Mouse (Mus musculus): Measurements from ENCODE around the gene Hmcn2.

Hmcn2 gene

DNA sequence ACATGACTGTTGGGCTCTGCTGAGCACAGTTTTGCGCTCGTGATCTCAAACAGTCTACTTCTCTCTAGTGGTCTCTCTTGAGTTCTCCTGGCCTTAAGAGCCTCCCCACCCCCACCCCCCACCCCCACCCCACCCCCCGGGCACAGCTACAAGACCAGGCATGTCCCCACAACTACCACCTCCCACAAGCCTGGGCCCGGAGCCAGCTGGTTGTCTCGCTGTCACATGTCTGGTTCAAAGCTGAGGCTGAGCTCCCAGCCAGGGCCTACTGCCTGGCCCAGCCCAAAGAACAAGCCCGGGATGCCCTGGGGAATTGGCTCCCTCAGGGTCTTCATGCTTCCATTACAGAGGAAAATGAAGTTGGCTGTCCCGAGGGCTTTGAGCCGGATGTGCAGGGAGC is 140.1 kb downstream of the Hmcn2 start:
- DNase-seq (ENCODE audit: low read depth, low spot score): no peak

DNA sequence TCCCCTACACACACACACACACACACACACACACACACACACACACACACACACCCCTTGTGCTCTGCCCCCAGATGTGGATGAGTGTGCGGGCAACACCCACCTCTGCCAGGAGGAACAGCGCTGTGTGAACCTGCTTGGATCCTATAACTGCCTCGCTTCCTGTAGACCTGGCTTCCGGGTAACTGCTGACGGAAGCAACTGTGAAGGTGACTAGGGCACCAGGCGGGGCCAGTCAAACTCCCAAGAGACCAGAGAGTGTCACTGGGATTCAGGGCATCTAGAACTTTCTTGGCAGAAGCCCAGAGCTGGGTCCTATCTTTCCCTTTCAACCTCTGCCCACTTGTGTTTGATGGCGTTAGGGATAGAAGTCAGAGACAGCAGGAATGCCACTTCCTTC is 141.2 kb downstream of the Hmcn2 start:
- DNase-seq (ENCODE audit: low read depth, low spot score): no peak

DNA sequence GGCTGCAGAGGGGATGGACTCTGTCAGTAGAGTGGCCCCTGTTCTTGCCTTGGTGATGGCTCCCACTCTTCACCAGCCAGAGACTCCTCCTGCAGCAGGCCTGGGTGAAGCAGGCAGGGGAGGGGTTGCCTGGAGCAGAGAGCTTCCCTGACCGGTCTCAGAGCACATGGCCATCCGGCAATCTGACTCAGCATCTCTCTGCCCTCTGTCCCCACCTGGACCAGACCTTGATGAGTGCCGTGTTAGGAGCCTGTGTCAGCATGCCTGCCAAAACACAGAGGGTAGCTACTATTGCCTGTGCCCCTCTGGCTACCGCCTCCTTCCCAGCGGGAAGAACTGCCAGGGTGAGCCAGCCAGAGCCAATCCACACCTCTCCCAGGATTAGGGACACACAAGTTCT is 144.2 kb downstream of the Hmcn2 start:
- DNase-seq (ENCODE audit: low read depth, low spot score): no peak

DNA sequence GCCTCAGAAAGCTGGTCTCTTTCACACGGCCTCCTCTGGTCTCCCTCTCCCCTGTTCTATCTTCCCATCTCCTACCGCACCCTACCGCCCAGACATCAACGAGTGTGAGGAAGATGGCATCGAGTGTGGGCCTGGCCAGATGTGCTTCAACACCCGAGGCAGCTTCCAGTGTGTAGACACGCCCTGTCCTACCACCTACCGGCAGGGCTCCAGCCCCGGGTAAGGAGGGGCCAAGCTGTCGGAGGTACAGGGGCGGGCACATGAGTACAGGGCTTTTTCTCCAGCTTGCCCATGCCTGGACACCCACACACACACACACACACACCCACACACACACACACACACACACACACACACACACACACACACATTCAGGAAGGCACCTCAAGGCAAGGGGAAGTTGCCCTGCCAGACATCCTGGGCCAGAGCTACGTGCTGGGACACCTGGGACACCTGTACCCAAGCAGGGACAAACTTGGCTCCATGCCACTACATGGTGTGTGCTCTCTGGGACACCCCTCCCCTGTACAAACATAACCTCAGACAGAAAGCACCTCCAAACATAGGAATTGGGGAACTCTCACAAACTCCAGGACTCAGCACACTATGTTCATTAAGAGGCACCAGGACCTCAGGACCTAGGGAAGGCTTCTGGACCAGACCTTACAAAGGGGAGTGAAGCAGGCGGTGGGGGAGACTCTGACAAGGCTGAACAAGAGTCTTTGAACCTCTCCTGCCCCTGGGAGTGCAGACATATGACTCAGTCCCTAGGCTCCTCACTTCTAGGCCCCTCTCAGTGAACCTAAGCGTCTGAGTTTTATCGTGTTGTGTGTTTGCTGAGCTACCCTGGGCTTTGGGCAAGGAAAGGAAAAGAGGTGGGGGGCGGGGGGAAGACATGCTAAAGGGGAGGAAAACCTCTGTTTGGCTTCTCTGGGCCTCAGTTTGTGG is 145.0 kb downstream of the Hmcn2 start:
- DNase-seq (ENCODE audit: low read depth, low spot score): no peak

DNA sequence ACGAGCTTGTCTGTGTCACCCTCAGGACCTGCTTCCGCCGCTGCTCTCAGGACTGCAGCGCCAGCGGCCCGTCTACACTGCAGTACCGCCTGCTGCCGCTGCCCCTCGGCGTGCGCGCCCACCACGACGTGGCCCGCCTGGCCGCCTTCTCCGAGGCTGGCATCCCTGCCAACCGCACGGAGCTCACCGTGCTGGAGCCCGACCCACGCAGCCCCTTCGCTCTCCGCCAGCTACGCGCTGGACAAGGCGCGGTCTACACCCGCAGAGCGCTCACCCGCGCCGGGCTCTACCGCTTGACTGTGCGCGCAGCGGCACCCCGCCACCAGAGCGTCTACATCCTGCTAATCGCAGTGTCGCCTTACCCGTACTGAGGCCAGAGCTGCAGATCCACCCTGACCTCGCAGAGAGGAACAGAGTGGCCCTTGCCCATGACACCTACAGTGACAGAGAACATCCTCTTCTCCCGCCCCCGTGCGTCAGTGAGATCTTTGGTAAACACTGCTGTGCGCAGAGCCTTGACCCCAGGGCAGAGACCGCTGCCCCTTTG is 145.9 kb downstream of the Hmcn2 start:
- no peak for DNase-seq (ENCODE audit: low read depth, low spot score)

DNA sequence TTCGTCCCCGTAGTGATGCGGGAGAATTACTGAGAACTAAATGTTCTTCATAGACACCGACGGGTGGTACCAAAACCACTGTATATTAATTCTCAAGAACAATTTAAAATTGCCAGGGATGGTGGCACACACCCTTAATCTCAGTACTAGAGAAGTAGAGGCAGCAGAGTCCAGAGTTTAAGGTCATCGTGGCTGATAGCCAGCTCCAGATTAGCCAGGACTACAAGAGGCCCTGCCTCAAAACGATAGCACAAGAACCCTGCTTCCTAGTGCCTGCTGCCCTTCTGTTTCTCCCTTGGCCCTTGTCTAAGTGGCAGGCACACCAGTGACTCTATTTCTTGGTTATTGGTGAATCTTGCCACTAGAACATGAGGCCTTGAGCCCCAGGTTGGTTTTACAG is 146.7 kb downstream of the Hmcn2 start:
- no peak for DNase-seq (ENCODE audit: low read depth, low spot score)

DNA sequence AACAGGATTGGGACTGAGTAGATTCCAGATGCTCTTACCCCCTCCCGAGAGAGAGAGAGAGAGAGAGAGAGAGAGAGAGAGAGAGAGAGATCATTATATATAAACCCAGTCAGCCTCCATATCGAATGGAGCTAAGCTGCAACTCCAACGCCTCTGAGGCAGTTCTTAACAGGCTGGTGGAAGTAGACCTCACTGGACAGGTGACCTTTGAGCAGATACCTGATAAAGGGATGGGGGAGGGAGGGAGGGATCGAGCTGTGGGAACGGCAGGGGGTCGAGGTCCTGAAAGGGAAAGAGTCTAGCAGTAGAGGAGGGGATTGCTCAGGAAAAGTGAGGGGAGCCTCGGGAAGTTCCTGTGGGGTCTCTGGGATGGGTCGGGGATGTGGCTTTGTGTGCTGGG is 147.8 kb downstream of the Hmcn2 start:
- no peak for DNase-seq (ENCODE audit: low read depth, low spot score)

DNA sequence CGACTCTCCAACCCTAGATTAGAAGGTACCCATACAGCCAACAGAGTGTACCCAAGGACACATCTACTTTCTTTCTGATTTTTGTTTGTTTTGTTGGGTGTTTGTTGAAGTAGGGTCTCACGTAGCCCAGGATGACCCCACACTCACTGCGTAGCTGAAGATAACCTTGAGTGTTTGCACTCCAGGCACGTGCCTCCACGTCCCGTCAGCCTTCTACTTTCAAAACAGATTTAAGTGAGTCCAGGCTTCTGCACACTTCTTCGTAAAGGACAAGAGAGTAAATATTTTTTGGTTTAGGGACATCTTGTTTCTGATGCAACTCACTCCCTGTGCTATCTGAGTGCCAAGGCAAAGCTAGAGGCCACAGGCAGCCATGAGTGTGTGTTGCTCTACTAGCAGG is 149.0 kb downstream of the Hmcn2 start:
- DNase-seq (ENCODE audit: low read depth, low spot score): no peak

DNA sequence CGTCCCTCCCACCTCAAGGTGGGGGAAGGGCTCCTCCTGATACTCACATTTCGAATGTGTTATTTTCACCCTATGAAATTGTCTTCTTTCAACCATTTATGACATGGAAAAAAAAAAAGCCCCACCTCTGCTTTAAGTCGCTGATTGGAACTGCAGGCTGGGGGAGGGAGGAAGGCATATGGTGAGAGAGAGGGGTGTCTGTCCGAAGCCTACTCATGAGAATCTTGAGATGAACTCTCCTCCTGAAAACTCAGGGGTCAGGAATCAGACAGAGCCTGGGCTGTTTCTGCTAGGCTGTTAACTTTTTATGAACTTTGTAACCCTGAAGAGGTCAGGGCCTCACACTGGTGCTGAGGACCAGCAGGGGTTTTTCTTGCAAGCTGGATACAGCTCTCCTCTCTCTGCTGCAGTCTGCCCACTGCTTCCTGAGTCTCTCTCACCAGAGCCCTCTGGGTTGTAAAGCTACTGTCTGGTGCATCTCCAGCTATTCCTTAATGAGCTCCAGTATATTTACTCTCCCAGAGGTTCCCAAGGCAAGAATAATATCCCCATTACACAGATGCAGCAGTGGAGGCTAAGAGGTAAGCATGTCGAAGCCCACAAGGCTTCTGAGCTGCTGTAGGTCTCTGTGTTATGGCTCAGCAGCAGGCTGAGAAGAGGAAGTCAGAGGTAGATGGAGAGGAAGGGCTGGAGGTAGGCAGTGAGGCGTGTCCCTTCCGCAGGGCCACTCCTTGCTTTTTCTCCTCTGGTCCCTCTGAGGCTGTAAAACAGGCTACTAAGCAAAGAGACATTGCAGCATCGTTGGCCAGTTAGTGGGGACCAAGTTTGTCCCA is 149.7 kb downstream of the Hmcn2 start:
- no peak for DNase-seq (ENCODE audit: low read depth, low spot score)

DNA sequence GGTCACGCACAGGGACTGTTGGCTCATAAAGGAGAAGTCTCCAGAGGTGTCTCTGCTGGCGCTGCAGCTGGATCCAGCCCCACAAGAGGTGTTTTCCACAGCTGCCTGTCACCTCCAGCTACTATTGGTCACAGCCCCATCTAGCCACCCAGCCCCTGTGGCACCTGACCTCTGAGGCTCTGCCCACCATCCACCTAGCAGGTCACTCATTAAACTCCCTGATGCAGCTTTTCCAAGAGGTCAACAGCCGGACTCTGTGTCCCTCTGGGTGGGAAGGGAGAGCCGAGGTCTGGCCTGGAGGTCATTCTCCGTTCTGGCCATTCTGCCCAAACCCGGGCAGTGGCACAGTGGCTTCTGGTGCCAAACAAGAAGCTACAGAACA is 150.3 kb downstream of the Hmcn2 start:
- DNase-seq (ENCODE audit: low read depth, low spot score): no peak

DNA sequence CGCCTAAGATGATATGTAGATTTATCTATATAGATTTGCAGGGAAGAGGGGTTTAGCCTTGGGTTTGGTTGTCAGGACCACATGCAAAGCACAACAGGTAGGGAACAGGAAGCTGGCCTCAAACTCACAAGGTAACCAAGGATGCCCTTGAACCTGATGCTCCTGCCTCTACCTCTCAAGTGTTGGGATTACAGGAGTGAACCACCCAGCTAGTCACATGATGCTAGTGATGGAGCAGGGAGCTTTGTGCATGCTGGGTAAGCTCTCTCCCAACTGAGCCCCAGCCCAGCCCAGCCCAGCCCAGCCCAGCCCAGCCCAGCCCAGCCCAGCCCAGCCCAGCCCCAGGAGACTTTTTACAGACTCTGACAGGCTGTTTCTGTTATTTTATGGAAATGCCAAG is 153.2 kb downstream of the Hmcn2 start:
- no peak for DNase-seq (ENCODE audit: low read depth, low spot score)

DNA sequence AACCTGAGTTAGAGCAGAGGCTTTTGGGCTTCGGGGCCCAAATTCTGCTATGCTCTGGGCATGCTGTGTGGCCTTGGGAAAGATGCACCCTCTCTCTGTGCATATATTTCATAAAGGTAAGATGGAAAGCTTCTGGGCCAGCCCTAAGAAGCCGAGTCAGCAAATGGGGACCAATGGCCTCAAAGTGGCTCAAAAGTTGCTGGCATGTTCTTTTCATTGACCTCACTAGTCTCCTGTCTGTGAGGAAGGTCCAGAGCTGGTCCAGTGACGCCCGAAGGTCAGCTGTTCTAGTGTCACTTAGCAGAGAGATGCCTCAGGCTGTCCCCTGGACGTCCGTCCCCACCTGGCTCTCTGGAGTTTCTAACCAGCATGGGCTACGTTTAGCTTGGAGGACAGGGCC is 154.6 kb downstream of the Hmcn2 start:
- DNase-seq (ENCODE audit: low read depth, low spot score): no peak

DNA sequence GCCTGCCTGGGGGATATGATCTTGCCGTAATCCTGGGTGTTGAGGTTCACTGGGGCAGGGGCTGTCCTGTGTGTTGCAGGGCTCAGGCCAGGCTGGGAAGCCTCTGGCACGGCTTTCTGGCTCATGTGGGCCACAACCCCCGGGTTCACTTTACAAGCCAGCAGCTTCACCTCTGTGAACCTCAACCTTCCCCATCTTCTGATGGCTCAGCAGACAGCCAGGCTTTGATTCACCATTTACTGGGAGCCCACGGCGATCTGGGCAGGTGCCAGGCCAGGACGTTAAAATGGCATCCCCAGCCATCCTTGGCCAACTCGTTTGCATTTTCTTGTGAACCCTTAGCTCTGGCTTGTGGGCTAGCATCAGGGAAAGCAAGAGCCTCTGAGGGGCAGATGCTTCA is 155.3 kb downstream of the Hmcn2 start:
- DNase-seq (ENCODE audit: low read depth, low spot score): no peak

DNA sequence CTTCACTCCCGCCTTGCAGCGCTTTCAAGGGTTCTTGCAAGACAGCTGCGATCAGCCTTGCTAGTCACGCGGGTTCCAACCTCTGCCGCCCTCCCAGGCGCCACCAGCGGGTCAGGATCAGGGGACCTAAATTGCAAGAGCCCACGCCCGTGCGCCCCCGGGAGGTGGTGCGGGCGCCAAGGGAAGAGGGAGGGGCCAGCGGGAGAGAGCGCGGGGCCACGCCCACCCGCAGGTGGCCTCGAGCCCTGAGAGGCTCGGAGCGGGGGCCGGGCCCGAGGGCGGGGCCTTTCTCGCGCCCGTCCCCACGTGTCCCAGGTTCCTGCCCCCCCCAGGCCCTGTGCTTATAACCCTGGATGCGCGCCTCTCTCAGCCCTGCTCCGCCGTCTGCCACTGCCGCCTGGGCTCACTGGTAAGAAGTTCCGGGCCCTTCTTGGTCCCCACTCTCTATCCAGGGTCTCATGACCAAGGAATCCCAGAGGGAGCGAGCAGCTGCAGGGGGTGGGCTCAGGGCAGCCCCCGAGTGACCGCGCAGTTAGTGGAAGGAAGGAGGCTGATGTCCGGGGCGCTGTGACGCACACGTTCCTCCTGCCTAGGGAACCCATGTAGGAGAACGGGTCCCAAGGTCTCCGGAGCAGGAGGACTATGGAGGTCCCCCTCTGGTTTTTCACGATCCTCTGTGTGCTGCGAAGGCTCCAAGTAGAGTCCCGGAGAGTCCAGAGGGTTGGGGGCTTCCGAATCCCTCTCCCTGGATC is 155.9 kb downstream of the Hmcn2 start, which contains the start of gene Ass1:
TSS of gene Ass1 (plus strand) at position 277 of the 752 bp plus-strand sequence.
- no peak for DNase-seq (ENCODE audit: low read depth, low spot score)

DNA sequence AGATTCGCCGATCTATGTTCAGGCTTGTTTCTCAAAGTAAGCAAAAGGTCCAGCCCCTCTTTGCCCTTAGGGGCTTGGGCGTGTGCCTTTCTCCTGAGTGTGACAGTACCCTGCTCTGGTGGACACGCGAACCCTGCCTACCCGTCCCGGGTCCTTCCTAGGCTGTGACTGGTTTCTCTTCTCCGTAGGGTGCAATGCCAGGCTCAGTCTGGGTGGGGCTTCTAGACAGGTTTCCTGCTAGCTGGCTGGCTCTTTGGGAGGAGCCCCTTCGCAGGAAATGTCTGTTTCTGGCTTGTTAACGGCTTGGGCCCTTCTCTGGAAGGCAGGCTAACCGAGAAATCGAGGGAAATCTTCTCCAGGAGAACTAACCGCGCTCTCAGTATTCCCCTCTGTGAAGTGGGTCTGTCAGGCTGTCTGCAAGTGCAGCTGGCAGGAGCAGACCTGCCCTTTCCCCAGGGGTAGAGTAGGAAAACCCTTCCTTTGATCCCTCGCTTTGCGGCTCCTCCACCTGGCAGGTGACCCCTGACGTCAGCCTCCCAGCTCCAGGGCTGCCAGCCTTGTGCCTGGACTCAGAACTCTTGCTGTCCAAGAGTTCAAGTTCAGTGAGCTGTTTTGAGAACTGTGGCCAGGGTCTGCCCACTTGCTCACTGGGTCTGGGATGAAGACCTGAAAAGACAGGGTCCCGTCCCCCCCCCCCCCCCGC is 156.6 kb downstream of the Hmcn2 start:
- no peak for DNase-seq (ENCODE audit: low read depth, low spot score)

DNA sequence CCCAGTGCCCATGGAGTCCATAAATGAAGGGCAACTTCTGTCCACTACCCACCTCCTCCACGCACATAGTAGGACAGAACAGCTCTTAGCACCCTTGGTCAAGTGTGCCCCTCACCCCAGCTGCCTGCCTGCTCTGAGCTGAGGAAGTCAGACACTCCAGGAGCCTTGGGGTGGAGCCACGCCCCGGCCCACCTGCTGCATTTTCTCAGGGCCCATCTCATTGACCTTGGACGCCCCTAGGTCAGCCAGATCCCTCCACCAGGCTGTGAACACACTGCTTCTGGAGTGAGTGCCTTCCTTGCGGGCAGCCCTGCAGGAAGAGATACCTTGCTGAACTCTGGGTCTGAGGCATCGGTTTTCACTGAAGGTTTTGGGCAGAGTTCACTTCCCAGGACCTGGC is 157.4 kb downstream of the Hmcn2 start:
- DNase-seq (ENCODE audit: low read depth, low spot score): no peak

DNA sequence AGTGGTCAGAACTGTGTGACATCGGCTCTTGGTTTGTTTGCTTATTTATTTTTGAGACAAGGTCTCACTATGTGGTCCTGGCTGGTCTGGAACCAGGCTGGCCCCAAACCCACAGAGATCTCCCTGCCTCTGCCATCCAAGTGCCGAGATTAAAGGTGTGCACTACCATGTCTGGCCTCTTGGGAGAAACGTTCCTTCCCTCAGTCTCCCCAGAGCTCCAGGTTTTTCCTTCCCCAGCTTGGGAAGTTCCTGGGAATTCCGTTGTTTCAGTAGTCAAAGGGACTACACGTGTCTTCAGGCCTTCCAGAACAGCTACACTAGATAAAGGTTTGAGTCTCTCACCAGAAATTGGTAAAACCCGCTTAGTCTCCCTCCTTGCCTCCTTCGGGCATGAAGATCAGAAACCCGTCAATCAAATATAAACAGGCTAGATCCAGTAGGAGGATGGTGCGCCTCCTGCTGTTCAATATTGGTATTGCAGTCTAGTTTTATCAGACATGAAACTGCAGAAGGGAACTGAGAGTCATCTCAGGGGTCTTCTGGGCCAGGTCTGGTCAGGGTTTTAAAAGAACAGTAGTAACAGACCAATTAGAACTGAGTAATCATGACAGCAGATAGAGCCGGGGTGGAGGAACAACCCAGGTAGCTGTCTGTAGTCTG is 158.3 kb downstream of the Hmcn2 start:
- DNase-seq (ENCODE audit: low read depth, low spot score): no peak

DNA sequence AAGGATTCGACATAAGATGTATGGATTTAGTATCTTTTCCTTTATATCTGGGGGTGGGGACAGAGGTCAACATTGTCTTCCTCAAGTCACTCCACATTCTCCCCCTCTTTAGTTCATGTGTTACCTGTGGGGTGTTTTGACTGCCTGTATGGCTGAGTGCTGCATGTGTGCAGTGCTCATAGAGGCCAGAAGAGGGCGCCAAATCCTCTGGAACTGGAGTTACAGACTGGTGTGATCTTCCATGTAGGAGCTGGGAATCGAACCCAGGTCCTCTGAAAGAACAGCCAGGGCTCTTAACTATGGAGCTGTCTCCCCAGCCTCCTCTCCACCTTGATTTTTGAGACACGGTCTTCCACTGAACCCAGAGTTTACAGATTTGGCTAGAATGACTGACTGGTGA is 159.7 kb downstream of the Hmcn2 start:
- DNase-seq (ENCODE audit: low read depth, low spot score): no peak

DNA sequence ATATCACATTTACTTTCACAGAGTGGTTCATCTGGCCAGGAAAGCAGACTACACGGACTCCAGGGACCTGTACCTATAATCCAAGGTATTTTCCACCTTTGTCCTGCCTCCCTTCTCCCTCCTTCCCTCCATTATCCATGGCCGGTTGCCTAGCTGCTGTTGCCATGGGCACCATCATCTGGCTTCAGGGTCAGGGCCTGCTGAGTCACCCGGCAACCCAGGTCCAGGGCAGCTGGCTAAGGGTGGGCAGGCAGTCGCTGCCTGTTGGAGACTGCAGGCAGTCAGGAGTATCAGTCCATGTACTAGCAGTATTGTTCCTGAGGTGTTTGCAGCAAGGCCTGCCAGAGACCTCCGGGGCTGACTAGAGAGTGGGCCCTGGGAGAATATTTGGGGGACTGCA is 160.5 kb downstream of the Hmcn2 start:
- DNase-seq (ENCODE audit: low read depth, low spot score): no peak

DNA sequence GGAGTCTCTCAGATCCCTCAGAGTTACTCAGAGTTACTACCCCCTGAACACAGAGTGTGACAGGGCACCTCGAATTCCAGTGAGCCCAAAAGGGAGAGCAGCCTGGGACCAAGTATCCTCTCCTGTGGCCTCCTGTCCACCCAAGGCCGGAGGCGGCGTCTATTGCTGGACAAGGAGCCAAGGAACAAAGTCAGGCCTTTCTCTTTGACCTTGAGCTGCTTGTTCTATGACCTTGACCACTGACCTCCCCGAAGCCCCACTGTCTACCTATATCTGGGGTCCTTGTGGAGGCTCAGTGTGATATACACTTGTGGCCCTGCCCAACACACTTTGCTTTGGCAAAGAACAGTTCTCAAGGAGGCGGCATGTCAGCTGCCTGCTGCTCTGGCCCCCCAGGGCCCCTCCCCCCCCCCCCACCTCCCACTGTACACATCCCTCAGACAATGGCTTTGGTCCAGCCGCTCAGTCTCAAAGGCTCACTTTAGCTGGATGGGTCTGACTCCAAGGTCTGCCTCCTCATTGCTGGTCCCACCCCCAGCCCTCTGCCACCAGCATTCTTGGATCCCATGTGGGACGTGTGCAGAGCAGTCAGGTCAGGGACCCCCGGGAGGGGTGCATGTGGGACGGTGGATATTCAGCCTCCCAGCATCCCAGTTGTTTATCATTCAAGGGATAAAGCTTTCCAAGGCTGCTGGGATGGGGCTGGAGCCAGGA is 162.0 kb downstream of the Hmcn2 start:
- no peak for DNase-seq (ENCODE audit: low read depth, low spot score)
